Mouse (Mus musculus) R1 (cell line): ENCODE data around the gene Ehf.

Source experiments
- DNase-seq: peaks from one replicate; pipeline ENCODE4 v3.0.0-alpha.2; 2018; ENCODE audit warnings: low read depth, low spot score

Gene Ehf

DNA sequence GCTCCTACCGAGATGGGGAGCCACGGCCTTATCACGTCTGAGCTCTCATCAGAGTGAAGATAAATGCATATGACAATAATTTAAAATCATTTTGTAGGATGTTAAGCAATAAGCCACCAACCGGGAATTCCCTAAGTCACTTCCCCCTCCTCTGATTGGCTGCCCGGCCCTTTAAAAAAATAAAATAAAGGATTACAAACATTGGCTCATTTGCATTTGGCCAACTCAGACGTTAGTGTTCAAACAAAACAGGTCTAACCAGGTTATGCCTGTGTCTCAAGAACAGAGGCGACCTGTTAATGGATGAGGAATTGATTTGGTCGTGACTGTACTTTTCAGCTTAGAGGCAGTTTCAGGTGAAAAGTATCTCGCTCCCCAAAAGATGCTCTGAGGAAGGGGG, at the start of gene Ehf:
TSS of gene Ehf (minus strand) at position 147 of the 400 bp plus-strand sequence.
- no peak for DNase-seq

DNA sequence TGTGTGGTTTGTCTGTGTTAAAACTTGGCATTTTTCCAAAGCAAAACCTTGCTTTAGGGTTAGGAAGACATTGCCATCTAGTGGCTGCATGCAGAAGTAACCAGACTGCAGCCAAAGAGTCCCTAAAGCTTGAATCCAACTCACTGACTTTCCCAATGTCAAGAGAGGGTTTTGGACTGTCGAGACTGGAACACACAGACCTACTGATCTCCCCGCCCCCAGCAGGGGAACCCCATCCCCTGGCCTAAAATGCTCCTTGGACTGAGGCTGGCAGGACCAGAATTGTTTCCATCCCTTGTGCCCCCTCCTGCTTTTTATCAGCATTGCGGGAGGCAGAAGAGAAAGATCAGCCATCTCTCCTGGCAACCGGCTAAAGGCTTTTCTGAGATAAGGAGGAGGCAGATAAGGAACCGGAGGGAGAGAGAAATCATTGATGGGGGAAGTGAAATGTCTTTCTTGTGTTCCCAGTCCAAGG, 44.4 kb upstream of the Ehf start:
- peak; percentile 67 for DNase-seq

DNA sequence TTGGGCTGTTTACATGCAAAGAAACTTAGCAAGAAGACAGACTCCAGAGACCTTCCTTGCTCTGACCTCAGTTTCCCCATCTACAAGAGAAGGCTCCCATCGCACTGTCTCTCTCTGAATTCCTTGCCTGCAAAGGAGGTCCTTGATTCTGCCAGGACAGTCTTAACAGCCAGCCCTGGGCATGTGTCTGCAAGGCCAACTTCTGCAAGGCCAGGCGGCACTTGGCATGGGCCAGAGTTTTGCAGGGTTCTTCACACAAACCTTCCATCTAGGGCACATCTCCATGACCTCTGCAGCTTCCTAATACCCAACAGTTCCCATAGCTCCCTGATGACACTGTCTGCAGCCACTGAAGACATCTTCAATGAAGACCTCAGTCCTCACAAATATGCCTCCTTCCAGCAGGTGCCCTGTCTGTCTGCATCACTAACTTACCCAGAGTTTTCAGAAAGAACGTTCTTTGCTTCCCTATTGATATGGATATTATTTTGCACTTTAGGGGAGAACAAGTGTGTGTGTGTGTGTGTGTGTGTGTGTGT, 43.7 kb upstream of the Ehf start:
- no peak for DNase-seq

DNA sequence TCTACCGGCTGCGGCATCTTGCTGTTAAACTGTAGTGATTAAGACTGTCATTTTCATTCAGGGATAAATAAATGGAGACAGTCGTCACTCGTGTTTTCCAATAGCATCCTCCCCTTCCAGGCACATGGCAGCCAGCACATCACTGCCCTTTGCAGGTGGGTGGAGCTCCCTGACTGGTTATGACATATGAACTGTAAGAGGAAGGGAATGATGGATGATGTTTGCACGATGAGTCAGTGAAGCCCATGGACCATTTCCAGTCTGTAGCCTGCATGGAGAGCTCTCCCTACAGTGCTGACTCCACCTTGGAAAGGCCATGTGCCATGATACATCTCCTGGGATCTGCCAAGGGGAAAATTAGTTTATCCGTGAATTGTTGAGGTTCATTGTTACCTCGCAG, 40.5 kb upstream of the Ehf start:
- no peak for DNase-seq

DNA sequence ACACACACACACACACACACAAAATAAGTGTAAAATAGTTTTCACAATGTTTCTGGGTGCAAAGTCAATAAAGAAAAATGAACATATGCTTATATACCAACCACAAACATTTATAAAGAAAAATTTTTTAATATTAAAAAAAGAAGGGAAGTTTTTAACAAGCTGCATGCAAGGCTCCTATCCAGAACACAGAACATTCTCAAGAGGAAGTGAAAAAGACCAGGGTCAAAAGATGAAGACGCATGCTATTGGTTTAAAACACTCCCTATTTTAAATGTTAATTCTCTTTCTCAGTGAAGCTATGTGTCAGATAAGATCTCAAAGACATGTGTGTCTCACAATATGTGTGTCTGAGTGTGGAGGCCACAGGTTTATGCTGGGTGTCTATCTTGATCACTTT, 39.0 kb upstream of the Ehf start:
- no peak for DNase-seq

DNA sequence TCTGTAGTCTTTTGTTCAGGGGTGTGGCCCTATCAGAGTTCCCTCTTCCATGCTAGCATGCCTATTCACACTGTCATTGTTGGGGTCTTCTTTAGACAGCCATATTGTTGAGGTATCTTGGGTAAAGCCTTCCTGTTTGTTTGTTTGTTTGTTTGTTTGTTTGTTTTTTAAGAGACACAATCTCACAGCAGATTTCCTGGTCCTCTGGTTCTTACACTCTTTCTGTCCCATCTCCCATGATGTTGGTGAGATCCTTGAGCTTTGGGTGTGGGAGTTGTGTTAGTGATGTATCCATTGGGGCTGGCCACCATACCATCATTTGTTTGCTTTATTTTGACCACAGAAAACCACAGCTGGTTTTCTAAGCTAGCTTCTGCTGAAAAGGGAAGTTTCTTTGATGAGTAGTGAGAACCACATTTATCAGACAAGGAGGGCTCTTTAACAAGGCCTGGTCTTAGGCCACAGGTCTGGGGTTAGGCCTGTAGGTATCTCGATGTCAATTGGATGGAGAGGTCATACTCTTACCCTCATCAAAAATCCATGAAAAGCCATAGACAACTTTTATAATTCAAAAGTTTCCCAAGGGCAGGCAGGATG, 38.4 kb upstream of the Ehf start:
- no peak for DNase-seq

DNA sequence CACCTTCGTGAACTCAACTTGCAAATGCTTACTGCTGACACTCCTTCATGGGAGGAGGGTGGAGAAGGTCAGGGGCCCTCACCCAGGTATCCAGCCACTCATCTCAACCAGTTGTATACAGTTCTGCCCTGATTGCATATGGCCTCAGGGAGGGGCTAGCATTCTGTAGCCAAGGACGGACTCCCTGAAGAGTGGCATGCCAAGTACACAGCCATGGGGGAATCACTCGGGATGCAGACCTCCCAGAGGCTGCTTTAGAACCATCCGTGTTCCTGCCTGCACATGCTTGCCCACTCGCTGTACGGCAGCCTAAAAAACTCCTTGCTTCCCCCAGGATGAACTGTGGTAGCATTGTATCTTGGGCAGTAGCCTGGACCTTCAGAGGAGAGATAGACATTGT, 35.6 kb upstream of the Ehf start:
- DNase-seq: no peak

DNA sequence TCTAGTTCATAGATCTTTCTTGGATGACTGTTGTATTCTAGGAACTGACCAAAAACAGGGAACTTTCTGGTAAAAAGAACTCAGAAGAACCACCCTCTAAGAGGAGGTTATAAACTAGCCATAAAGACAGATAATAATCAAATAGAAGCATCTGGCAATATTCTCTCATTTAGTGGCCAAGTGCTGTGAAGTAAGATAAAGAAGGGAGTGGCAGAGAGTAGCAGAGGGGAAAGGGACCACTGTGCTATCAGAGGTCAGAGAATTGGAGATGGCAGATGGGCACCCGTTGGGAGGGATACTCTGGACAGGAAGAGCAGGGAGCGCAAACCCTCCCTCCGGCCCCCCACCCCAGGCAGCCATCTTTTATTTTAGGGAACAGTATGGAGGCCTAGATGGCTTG, 34.3 kb upstream of the Ehf start:
- no peak for DNase-seq

DNA sequence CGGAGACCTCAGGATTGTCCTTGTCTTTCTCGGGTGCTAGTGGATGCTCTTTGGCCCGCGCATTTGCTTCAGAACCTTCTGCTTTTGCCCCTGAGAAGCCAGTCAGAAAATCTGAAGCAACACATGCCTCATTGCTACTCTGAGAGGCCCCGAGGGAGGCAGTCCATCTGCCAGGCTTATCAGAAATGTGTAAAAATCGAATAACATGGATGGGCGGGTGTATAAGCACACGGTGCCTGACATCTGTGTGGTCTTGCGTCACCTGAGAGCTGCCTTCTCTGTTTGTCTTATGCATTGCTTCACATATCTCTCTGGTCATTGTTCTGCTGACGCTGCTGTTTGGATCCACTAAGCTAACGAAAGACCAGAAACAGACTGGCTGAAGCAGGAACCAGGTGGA, 33.5 kb upstream of the Ehf start:
- DNase-seq: no peak

DNA sequence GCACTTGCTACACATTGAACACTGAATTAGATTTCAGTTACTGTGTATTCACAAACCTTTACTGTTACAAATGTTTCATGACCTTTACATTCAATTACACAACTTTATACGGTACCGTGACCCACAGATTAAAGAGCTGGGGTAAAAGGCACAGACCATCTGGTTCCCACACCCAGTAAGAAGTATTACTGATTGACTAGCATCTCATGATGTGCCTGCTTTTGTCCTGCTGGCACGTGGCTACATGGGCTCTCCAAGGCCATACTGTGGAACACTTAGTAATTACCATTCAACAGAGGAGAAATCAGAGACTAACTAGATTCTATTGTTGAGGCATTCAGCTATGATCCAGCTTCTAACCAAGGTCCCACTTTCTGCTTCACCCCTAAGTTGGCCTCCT, 32.9 kb upstream of the Ehf start:
- DNase-seq: no peak

DNA sequence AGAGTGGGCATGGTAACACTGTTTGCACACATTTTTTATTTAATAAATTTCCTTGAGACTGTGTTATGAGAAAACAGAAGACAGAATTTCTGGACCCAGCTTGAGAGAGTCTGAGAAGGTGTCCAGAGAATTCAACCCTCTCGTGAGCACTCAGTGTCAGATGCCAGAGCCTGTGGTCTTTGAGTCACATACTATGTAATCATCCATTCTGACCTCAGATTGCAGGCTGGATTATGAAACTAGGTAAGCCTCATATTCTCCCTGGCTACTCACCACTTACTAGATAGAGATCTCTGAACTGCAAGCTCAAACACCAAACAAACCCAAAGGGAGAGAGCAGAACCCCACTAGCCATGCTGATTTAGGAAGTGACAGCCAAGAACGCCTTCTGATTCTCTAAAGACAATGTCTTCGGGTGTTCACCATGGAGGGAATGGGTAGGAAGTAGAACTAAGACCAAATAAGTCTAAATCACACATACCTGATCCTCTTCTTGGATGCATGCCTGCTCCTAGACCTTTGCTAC, 28.7 kb upstream of the Ehf start:
- DNase-seq: no peak

DNA sequence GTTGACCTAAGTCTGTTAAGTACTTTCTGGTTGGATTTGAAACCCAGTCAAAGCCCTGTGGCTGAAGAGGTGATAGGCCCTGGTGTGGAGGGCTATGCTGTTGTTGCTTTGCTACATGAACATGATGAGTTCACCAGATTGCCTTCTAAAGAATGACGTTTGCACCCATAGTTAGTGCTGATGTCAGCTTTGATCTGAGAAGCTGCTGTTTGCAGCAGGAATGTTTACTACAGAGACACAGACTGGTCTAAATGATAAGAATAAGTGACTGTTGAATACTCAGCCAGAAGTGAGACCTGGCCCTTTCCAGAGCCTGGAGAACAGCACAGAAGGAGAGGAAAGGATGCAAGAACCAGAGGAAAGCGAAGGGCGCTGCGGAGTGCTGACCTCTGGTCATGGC, 25.7 kb upstream of the Ehf start:
- no peak for DNase-seq

DNA sequence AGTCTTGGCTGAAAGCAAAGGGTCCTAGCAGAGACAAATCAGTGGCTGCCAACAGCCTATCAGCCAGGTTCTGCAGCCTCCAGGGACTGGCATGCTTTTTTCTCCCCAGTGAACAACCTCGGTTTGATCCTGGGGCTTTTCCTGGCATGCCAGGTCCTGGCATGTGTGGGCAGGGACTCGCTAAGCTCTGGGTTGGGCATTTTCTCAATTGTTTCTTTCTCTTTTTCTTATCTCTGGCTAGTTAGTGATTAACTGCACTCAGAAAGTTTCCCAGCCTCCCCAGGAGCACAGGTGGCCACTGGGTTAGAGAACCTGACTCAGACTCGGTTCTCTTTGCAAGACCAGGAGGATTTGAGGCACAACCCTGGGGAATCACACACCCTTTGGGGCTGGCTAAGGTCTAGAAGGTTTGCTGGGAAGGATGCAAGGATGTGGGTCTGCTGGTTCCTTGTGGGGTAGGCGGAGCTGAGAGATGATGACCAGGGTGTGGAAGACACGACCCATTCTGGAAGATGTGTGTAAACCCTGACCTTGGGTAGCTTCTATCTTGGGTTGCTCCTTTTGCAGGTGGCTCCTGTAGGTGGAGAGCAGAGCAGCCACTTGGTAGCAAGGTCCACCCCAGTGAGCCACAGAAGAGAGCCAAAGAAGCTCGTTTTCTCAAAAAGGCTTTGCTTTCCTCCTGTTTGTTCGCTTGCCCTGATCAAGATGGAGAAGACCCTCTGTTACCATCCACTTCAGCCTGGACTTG, 22.4 kb upstream of the Ehf start:
- no peak for DNase-seq

DNA sequence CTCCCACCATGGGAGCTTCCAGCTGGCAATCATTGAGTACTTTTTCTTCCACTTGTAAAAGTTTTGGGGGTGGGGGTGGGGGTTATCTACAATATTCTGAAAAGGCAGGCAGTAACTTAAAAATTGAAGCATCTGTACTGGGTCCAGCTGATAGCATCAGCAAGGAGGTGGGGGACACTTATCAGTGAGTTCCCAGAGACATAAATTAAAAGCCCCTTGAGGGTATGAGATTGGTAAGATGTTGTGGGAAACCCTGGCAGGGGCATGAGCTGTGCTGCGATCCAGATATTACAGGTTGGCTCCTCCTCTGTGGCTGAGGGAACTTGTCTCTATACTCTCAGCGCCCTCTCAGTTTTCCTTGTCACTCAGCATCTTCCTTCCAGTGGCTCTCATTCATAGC, 21.2 kb upstream of the Ehf start:
- no peak for DNase-seq

DNA sequence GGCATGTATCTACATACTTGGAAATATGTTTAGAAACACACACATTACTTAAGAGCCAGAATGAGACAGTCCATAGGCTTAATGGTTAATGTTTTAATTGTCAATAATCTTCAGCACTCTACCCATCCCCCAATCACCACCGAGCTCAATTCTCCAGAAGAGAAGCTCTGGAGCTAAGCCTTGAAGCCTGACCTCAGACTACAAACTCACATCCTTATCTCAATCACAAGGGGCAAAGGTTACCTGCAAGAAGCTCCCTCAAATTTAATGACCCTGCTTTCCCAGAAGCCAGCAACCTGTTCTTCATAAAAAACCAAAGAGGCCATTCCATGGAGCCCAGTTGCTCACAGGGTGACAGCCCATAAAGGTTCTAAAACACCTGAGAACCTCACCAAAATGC, 19.1 kb upstream of the Ehf start:
- DNase-seq: no peak

DNA sequence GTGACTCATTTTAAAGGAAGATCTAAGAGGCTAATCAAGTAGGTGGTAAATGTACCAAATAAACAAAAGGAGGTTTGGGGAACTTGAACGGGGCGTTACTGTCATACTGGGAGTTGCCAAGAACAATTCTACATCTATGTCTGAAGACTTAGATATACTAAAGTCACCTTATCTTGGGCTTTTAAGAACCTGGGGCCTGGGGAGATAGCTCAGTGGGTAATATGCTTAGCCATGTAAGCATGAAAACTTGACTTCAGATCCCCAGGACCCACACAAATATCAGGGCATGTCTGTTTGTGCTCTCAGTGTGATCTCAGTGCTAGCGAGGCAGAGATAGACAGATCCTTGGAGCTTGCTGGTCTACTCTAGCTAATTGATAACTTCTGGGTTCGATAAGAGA, 18.6 kb upstream of the Ehf start:
- DNase-seq: no peak

DNA sequence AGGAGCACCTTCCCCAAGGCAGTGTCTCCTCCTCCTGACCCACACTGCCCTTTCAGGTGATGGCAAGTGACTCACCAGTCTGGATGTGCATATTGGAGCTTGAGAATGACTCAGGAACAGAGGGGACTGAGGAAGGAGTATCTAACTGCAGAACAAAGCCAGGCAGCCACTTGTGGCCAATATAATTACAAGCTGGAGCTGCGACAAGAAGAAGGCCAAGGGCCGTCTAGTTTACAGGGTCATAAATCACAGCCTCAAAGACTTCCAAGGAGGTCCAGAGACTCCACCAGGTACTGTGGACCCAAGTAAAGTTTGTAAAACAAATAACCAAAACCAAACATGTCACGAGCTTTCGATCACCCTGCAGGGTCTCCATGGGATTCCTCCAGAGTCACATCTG, 10.9 kb upstream of the Ehf start:
- DNase-seq: no peak

DNA sequence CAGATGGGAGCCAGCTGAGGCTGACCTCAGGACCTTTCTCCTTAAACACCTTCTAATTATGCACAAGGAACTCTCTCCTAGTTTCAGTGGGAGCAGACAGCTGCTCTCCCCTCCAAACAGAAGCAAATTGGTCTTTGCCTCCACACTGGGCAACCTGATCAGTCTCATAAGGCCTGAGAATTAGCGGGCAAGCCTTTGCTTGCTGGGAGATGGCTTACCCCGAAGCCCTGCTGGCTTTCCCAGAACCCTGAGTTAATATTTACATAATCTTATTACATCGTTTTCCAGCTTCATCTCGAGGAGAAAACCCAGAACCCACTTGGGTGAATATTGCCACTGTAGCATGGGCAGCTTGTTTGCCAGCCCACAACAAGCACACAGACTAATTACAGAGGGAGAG, 9.6 kb upstream of the Ehf start:
- no peak for DNase-seq

DNA sequence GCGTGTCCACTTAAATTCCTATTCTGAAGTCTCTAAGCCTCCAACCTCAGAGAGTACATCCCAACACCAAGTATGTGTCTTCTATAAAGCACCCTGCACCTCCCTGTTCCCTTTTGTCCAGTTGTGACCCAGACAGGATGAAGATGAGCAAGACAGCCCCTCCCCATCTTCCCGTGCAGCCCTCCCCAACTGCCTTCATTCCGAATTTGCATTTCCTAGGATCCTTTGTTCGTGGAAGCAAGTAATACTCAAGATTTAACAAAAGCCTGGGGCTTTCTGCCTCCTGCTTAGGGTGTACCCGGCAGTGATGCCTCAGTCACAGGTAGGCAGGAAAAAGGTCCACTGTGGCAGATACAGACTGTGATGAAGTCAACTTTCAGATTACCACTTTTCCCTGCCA, 7.6 kb upstream of the Ehf start:
- DNase-seq: peak; percentile 74

DNA sequence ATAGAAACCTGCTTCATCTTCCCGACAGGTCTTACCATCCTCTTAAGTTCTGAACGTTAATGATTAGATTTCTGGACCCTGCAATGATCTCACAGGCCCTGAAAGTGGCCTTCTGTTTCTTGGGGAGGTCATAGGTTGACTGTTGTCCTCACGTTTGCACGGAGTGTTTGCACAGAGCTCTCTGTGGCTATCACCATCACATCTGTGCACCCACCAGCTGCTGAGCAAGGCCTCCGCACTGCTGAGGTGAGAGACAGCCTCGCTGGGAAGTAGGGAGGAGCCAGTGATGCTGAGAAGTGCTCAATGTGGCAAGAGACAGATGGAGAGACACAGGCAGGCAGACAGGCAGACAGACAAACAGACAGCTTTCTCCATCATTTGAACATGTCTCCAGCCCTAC, 3.6 kb upstream of the Ehf start:
- no peak for DNase-seq

DNA sequence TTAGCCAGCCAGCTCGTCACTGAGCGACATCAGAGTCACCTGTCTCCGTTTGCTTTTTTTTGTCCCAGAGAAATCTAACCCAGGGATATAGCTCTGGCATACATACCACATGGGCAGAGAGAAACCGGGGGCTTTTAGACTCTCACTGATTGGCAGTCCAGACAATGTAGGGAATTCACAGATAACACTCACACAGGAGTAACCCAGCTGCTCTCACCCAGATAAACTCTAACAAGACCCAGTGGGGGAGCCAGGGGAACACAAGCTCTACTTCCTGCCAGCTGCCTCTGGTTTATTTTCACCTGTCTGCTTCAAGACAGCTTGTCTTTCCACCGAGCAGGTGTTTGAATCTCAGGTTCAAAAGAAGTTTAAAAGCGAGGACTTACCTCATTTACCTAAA, 409 bp downstream of the Ehf start:
- DNase-seq: no peak

DNA sequence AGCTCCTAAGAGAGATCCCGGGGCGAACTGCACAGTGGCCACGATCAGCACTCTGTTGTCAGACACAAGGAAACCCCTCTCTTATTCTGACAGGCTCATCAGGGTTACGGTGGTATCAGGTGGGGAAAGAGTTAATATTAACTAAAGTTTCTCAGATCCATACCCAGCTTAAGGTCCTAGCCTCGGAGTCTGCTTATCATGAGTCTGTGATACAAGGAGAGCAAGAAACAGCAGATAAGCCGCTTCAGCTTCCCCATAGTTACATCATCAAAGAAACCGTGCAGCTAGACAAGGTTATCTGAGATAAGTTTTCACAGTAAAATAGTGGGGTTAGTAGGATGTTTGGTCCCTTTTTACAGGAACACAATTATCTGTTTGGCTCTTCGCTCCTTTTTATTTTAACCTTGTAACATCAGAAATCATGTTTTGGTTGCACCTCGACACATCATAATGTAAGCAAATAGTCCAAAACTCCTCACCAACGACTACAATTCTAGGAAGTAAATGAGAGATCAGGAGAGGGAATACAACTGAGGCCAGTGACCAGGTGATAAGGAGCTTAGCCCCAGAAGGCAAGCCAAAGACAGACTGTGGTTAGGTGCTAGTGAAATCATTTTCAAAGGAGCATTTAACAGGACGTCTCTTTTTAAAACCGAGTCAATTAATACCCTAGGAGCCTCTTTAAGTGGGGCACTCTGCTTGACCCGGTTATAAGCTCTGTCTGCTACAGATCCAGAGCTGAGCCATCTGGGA, 4.2 kb downstream of the Ehf start:
- DNase-seq: no peak
